Mouse (Mus musculus) lung, postnatal 0 days (tissue): ENCODE data around the gene Recql5. TPM values are rescaled to one million over a fixed set of nuclear protein-coding genes. Genes with fewer than 3 reads are reported as not detected.
"Not testable (repeated sequence)": the region's sequence is repeated elsewhere in the genome, so short reads cannot be mapped to it uniquely, and the experiment has no call there.

ENCODE experiments used
- ATAC-seq: fragments of 200-750 bp; cut with Nextera tagmentation; 2 replicates; pipeline ENCODE4 v1.8.0; 2017; ENCODE audit warnings: moderate library complexity
- DNase-seq: peaks from one replicate; pipeline ENCODE4 v3.0.0-alpha.2; 2016; ENCODE audit warnings: low spot score
- H3K27ac ChIP-seq: fragments of 300-500 bp; sonication (generic); 2 replicates; pipeline ENCODE4 v1.5.1; 2014; ENCODE audit warnings: antibody characterized with exemption, mild to moderate bottlenecking, low read length, mixed read lengths
- H3K27me3 ChIP-seq: fragments of 300-500 bp; sonication (generic); replicated peaks from 2 replicates; pipeline ENCODE4 v1.6.1; 2014; ENCODE audit warnings: low read length, mixed read lengths; ENCODE audit not compliant: insufficient read depth
- H3K36me3 ChIP-seq: fragments of 300-500 bp; sonication (generic); 2 replicates; pipeline ENCODE4 v1.6.1; 2014; ENCODE audit warnings: low read length, mixed read lengths; ENCODE audit not compliant: insufficient read depth
- H3K4me1 ChIP-seq: fragments of 300-500 bp; sonication (generic); 2 replicates; pipeline ENCODE4 v1.6.1; 2014; ENCODE audit warnings: antibody characterized with exemption, low read depth, low read length, mixed read lengths; ENCODE audit not compliant: insufficient read depth
- H3K4me2 ChIP-seq: fragments of 300-500 bp; sonication (generic); replicated peaks from 2 replicates; pipeline ENCODE4 v1.6.1; 2014; ENCODE audit warnings: low read depth, mild to moderate bottlenecking, low read length, moderate library complexity, mixed read lengths
- H3K4me3 ChIP-seq: fragments of 300-500 bp; sonication (generic); 2 replicates; pipeline ENCODE4 v1.5.1; 2014; ENCODE audit warnings: low read depth, low read length
- H3K9ac ChIP-seq: fragments of 300-500 bp; sonication (generic); replicated peaks from 2 replicates; pipeline ENCODE4 v1.6.1; 2014; ENCODE audit warnings: low read depth, mild to moderate bottlenecking
- H3K9me3 ChIP-seq: fragments of 300-500 bp; sonication (generic); 2 replicates; pipeline ENCODE4 v1.6.1; 2016; ENCODE audit warnings: low read length, mixed read lengths
- CTCF ChIP-seq: IDR thresholded peaks from 2 replicates; pipeline ENCODE4 v1.5.1; 2016; ENCODE audit warnings: antibody characterized with exemption, mild to moderate bottlenecking
- EP300 ChIP-seq: IDR thresholded peaks from 2 replicates; pipeline ENCODE4 v1.6.1; 2016; ENCODE audit warnings: antibody characterized with exemption, mild to moderate bottlenecking, control low read depth
- WGBS: fragments of 180-500 bp; shearing (Covaris S2); extraction: QIAGEN DNeasy Blood & Tissue Kit; methylation state at CpG from one replicate; pipeline ENCODE4 v1.1.7; 2014; 5-methylcytosine and 5-hydroxymethylcytosine counted together
- polyA plus RNA-seq: library from polyadenylated mRNA; unstranded; fragments of >200 nt; fragmentation: Nextera tagmentation; extraction: Ambion mirVana; gene quantifications from 2 replicates; pipeline ENCODE4 v1.2.1, GENCODE M21; 2015

Recql5 gene
- polyA plus RNA-seq, 1 experiment from 2014 or later: 9.2 TPM

- TF ChIP-seq CTCF: no peak
- no peak; the same call in 1 of the 2 replicates for TF ChIP-seq EP300
- no peak overlapping the region for H3K4me2 ChIP-seq
- ATAC-seq: peak; percentile 94
- H3K36me3 ChIP-seq: no peaks in the 10 kb centered on the region
- H3K27ac ChIP-seq: no peak overlapping the region
- H3K27me3 ChIP-seq: no peaks in the 10 kb centered on the region
- no peak overlapping the region for H3K4me3 ChIP-seq
- H3K9me3 ChIP-seq: no peaks in the 10 kb centered on the region
- H3K4me1 ChIP-seq: no peaks in the 10 kb centered on the region
- H3K9ac ChIP-seq: no peak overlapping the region
- 41% methylated on average over 8 of the region's 8 CpGs for WGBS
- peak; percentile 79 for DNase-seq
Observed at GRCm38 (mm10) chr11:115869393-115869792, 63.9 kb downstream of the Recql5 start.

- no peak overlapping the region for H3K9ac ChIP-seq
- DNase-seq (no peak), ATAC-seq (no peak)
- no peak overlapping the region for H3K4me2 ChIP-seq
- TF ChIP-seq EP300 (no peak), CTCF (peak; percentile 27; the same call in 1 of the 2 replicates)
- H3K27me3 ChIP-seq: peaks cover 11% of the 10 kb centered on the region; the same call in 1 of the 2 replicates
- H3K4me1 ChIP-seq: no peaks in the 10 kb centered on the region
- H3K9me3 ChIP-seq: no peaks in the 10 kb centered on the region
- WGBS: 78% methylated on average over 8 of the region's 8 CpGs
- H3K27ac ChIP-seq: no peak overlapping the region
- no peak overlapping the region for H3K4me3 ChIP-seq
- no peaks in the 10 kb centered on the region for H3K36me3 ChIP-seq
Observed at GRCm38 (mm10) chr11:115863895-115864294, 69.4 kb downstream of the Recql5 start.

GRCm38 (mm10) chr11:115859143-115859945 lies 73.9 kb downstream of the Recql5 start:
- ATAC-seq: peak; percentile 93
- DNase-seq: peak; percentile 94
- Histone ChIP-seq H3K27me3 (peaks cover 22% of the 10 kb centered on the region), H3K9ac (0 out of 2 replicates have a peak overlapping the region, but pooled peaks have one; percentile 36), H3K36me3 (peaks cover 8% of the 10 kb centered on the region; the same call in 1 of the 2 replicates), H3K4me2 (peak overlapping the region; percentile 65), H3K27ac (no peak overlapping the region), H3K4me1 (no peaks in the 10 kb centered on the region), H3K9me3 (no peaks in the 10 kb centered on the region), H3K4me3 (peak overlapping the region; percentile 31)
- WGBS: 4% methylated on average over 54 of the region's 75 CpGs
- TF ChIP-seq EP300 (no peak), CTCF (peak; percentile 91)

GRCm38 (mm10) chr11:115858354-115858753 lies 74.9 kb downstream of the Recql5 start, which contains the start of gene Myo15b:
Gene Myo15b, plus strand, starts transcription at chr11:115858406.
- Histone ChIP-seq H3K4me1 (no peaks in the 10 kb centered on the region), H3K4me2 (peak within 1 kb of the TSS; percentile 65), H3K36me3 (peaks cover 8% of the 10 kb centered on the region; the same call in 1 of the 2 replicates), H3K9me3 (no peaks in the 10 kb centered on the region), H3K4me3 (peak within 1 kb of the TSS; percentile 31), H3K27me3 (peaks cover 22% of the 10 kb centered on the region), H3K9ac (0 out of 2 replicates have a peak within 1 kb of the TSS, but pooled peaks have one; percentile 36), H3K27ac (no peak within 1 kb of the TSS)
- WGBS: 18% methylated on average over 27 of the region's 27 CpGs
- TF ChIP-seq CTCF (no peak), EP300 (no peak)
- ATAC-seq (no peak), DNase-seq (no peak)

GRCm38 (mm10) chr11:115857936-115858335 lies 75.3 kb downstream of the Recql5 start:
- Histone ChIP-seq H3K4me1 (no peaks in the 10 kb centered on the region), H3K9ac (no peak overlapping the region), H3K36me3 (peaks cover 8% of the 10 kb centered on the region; the same call in 1 of the 2 replicates), H3K27me3 (peaks cover 22% of the 10 kb centered on the region), H3K9me3 (no peaks in the 10 kb centered on the region), H3K4me3 (no peak overlapping the region), H3K4me2 (no peak overlapping the region), H3K27ac (no peak overlapping the region)
- DNase-seq (no peak), ATAC-seq (no peak)
- TF ChIP-seq EP300: no peak
- TF ChIP-seq CTCF: no peak
- 47% methylated on average over 13 of the region's 13 CpGs for WGBS

- not testable (repeated sequence) for H3K9me3 ChIP-seq, H3K36me3 ChIP-seq, ATAC-seq, H3K4me2 ChIP-seq, H3K9ac ChIP-seq, H3K27ac ChIP-seq, DNase-seq, H3K4me1 ChIP-seq, H3K4me3 ChIP-seq
- peak; percentile 9; the same call in 1 of the 2 replicates for TF ChIP-seq CTCF
- H3K27me3 ChIP-seq: peaks cover 22% of the 10 kb centered on the region
- 89% methylated on average over 4 of the region's 4 CpGs for WGBS
Observed at GRCm38 (mm10) chr11:115857146-115857545, 76.1 kb downstream of the Recql5 start.
